In genomic region chr10:41488877-41489276, GRCm38 (mm10) we compare ENCODE assay signal across 8 mouse cellular contexts. TPM values are rescaled to one million over a fixed set of nuclear protein-coding genes. Genes with fewer than 3 reads are reported as not detected.
DNase-seq lines count a peak whose midpoint lies in the region; ATAC-seq and TF ChIP-seq lines count a peak whose summit lies in the region.

No protein-coding gene starts in this region.

- TF ChIP-seq POLR2A in olfactory bulb, adult 2 months (IDR thresholded peaks at IDR 0.05; ENCODE audit: insufficient read depth, low read depth, low read length) = no peak

- peak overlapping the region; percentile 82 for H3K9ac ChIP-seq in lung, embryonic 16.5 days (ENCODE audit: low read length)
- H3K9ac ChIP-seq in limb, embryonic 13.5 days = peak overlapping the region; percentile 80

- peaks cover 25% of the 10 kb centered on the region for H3K36me3 ChIP-seq in lung, embryonic 16.5 days (ENCODE audit: control insufficient read depth, insufficient read depth, low read length)
- peaks cover 50% of the 10 kb centered on the region for H3K36me3 ChIP-seq in forebrain, embryonic 10.5 days (replicated peaks)
- peaks cover 46% of the 10 kb centered on the region for H3K36me3 ChIP-seq in limb, embryonic 13.5 days

- no peak for DNase-seq in lung, postnatal 36 days
- no peak for DNase-seq in forebrain, embryonic 10.5 days (ENCODE audit: extremely low spot score, low spot score)
- no peak for DNase-seq in right cerebral cortex, postnatal 14 days
- no peak for DNase-seq in urinary bladder, postnatal 10 days (ENCODE audit: low spot score)
- no peak for DNase-seq in spleen, adult 12 weeks (ENCODE audit: low spot score)

- H3K4me1 ChIP-seq in lung, embryonic 16.5 days (replicated peaks; ENCODE audit: control insufficient read depth, insufficient read depth, low read length) = peaks cover 17% of the 10 kb centered on the region
- H3K4me1 ChIP-seq in forebrain, embryonic 10.5 days = peaks cover 46% of the 10 kb centered on the region
- H3K4me1 ChIP-seq in limb, embryonic 13.5 days = peaks cover 22% of the 10 kb centered on the region
- H3K4me1 ChIP-seq in olfactory bulb, adult 2 months (ENCODE audit: control insufficient read depth, insufficient read depth, low read length) = peaks cover 31% of the 10 kb centered on the region

- no peak for ATAC-seq in lung, embryonic 16.5 days (ENCODE audit: low read depth)
- no peak for ATAC-seq in limb, embryonic 13.5 days (ENCODE audit: low FRiP score, low read depth)

- H3K27me3 ChIP-seq in lung, embryonic 16.5 days (ENCODE audit: control insufficient read depth, insufficient read depth, low read depth, low read length) = no peaks in the 10 kb centered on the region
- H3K27me3 ChIP-seq in forebrain, embryonic 10.5 days (ENCODE audit: poor library complexity, severe bottlenecking) = no peaks in the 10 kb centered on the region
- H3K27me3 ChIP-seq in limb, embryonic 13.5 days = no peaks in the 10 kb centered on the region

- peak overlapping the region; percentile 88; the same call in 1 of the 2 replicates for H3K27ac ChIP-seq in lung, embryonic 16.5 days (ENCODE audit: low read length)
- H3K27ac ChIP-seq in forebrain, embryonic 10.5 days = peak overlapping the region; percentile 92; the same call in 1 of the 2 replicates
- no peak overlapping the region for H3K27ac ChIP-seq in limb, embryonic 13.5 days
- no peak overlapping the region for H3K27ac ChIP-seq in olfactory bulb, adult 2 months (ENCODE audit: insufficient read depth, low read depth, low read length)

- H3K9me3 ChIP-seq in lung, embryonic 16.5 days (ENCODE audit: control insufficient read depth, low read length) = no peaks in the 10 kb centered on the region
- H3K9me3 ChIP-seq in forebrain, embryonic 10.5 days = no peaks in the 10 kb centered on the region
- H3K9me3 ChIP-seq in limb, embryonic 13.5 days = no peaks in the 10 kb centered on the region

- peak overlapping the region; percentile 100 for H3K4me2 ChIP-seq in lung, embryonic 16.5 days (ENCODE audit: low read depth, low read length)
- H3K4me2 ChIP-seq in limb, embryonic 13.5 days (replicated peaks) = peak overlapping the region; percentile 99

- peak overlapping the region; percentile 77 for H3K4me3 ChIP-seq in lung, embryonic 16.5 days (ENCODE audit: low read length)
- peak overlapping the region; percentile 73 for H3K4me3 ChIP-seq in forebrain, embryonic 10.5 days
- peak overlapping the region; percentile 66 for H3K4me3 ChIP-seq in limb, embryonic 13.5 days
- H3K4me3 ChIP-seq in olfactory bulb, adult 2 months (ENCODE audit: insufficient read depth, low read depth, low read length) = 0 out of 2 replicates have a peak overlapping the region, but pooled peaks have one; percentile 90

- TF ChIP-seq CTCF in olfactory bulb, adult 2 months (IDR thresholded peaks at IDR 0.05; ENCODE audit: insufficient read depth, low read depth, low read length) = no peak

- 18% methylated on average over 7 of the region's 7 CpGs for WGBS in lung, embryonic 16.5 days
- WGBS in forebrain, embryonic 10.5 days = 66% methylated on average over 7 of the region's 7 CpGs
- 51% methylated on average over 7 of the region's 7 CpGs for WGBS in limb, embryonic 13.5 days
- WGBS in olfactory bulb, adult 2 months = 37% methylated on average over 7 of the region's 7 CpGs

RNA-seq across cellular contexts. Expression of gene Smpd2, which starts 1.3 kb away (rescaled TPM):
- polyA plus RNA-seq in lung, embryonic 16.5 days (2015; fragmentation: Nextera tagmentation; extraction: Ambion mirVana) = 71.2 and 71.4 TPM in 2 replicates
- polyA plus RNA-seq in forebrain, embryonic 10.5 days (2016; fragmentation: Nextera tagmentation; extraction: Ambion mirVana) = 64.7 and 65.6 TPM in 2 replicates
- polyA plus RNA-seq in limb, embryonic 13.5 days (2015; fragmentation: Nextera tagmentation; extraction: Ambion mirVana) = 62.9 and 65.6 TPM in 2 replicates
- not detected in 2 replicates for polyA plus RNA-seq in olfactory bulb, adult 2 months (2012; ENCODE audit: insufficient read depth, insufficient read length, low replicate concordance, missing spikeins)

RNA-seq across cellular contexts. Expression of gene Ppil6, which starts 1.4 kb away (rescaled TPM):
- polyA plus RNA-seq in lung, embryonic 16.5 days (2015; fragmentation: Nextera tagmentation; extraction: Ambion mirVana) = 4.0 and 6.4 TPM in 2 replicates
- 0.71 and 1.8 TPM in 2 replicates for polyA plus RNA-seq in forebrain, embryonic 10.5 days (2016; fragmentation: Nextera tagmentation; extraction: Ambion mirVana)
- 0.84 and 1.1 TPM in 2 replicates for polyA plus RNA-seq in limb, embryonic 13.5 days (2015; fragmentation: Nextera tagmentation; extraction: Ambion mirVana)
- polyA plus RNA-seq in olfactory bulb, adult 2 months (2012; ENCODE audit: insufficient read depth, insufficient read length, low replicate concordance, missing spikeins) = not detected in 2 replicates

RNA-seq across cellular contexts. Expression of gene Mical1, which starts 12.8 kb away (rescaled TPM):
- 64.8 and 70.9 TPM in 2 replicates for polyA plus RNA-seq in lung, embryonic 16.5 days (2015; fragmentation: Nextera tagmentation; extraction: Ambion mirVana)
- 48.3 and 50.0 TPM in 2 replicates for polyA plus RNA-seq in forebrain, embryonic 10.5 days (2016; fragmentation: Nextera tagmentation; extraction: Ambion mirVana)
- 50.6 and 53.7 TPM in 2 replicates for polyA plus RNA-seq in limb, embryonic 13.5 days (2015; fragmentation: Nextera tagmentation; extraction: Ambion mirVana)
- polyA plus RNA-seq in olfactory bulb, adult 2 months (2012; ENCODE audit: insufficient read depth, insufficient read length, low replicate concordance, missing spikeins) = not detected in 2 replicates

RNA-seq across cellular contexts. Expression of gene Cd164, which starts 30.3 kb away (rescaled TPM):
- 169 and 185 TPM in 2 replicates for polyA plus RNA-seq in lung, embryonic 16.5 days (2015; fragmentation: Nextera tagmentation; extraction: Ambion mirVana)
- 125 and 129 TPM in 2 replicates for polyA plus RNA-seq in forebrain, embryonic 10.5 days (2016; fragmentation: Nextera tagmentation; extraction: Ambion mirVana)
- polyA plus RNA-seq in limb, embryonic 13.5 days (2015; fragmentation: Nextera tagmentation; extraction: Ambion mirVana) = 170 and 184 TPM in 2 replicates
- polyA plus RNA-seq in olfactory bulb, adult 2 months (2012; ENCODE audit: insufficient read depth, insufficient read length, low replicate concordance, missing spikeins) = 502 TPM in 1 of 2 replicates, not detected in the other

RNA-seq across cellular contexts. Expression of gene Zbtb24, which starts 38.7 kb away (rescaled TPM):
- polyA plus RNA-seq in lung, embryonic 16.5 days (2015; fragmentation: Nextera tagmentation; extraction: Ambion mirVana) = 18.3 and 18.7 TPM in 2 replicates
- 16.0 and 17.7 TPM in 2 replicates for polyA plus RNA-seq in forebrain, embryonic 10.5 days (2016; fragmentation: Nextera tagmentation; extraction: Ambion mirVana)
- 20.7 and 21.1 TPM in 2 replicates for polyA plus RNA-seq in limb, embryonic 13.5 days (2015; fragmentation: Nextera tagmentation; extraction: Ambion mirVana)
- not detected in 2 replicates for polyA plus RNA-seq in olfactory bulb, adult 2 months (2012; ENCODE audit: insufficient read depth, insufficient read length, low replicate concordance, missing spikeins)

Comparison
In these comparisons a context has a peak if more than half of its experiments do, and no peak if none do; other contexts are left out.
1. H3K27ac ChIP-seq: peak in lung, embryonic 16.5 days (single experiment) and forebrain, embryonic 10.5 days (single experiment); none in limb, embryonic 13.5 days (single experiment) and olfactory bulb, adult 2 months (single experiment).
2. Peak in every context shown above with its lines, with median percentiles within 50 percentile points of each other: H3K4me3 ChIP-seq.